Mouse (Mus musculus) hindbrain, embryonic 16.5 days (tissue): ENCODE data around the gene Gpr27. TPM values are rescaled to one million over a fixed set of nuclear protein-coding genes. Genes with fewer than 3 reads are reported as not detected.

ENCODE experiments used
- ATAC-seq: fragments of 200-750 bp; cut with Nextera tagmentation; 2 replicates; pipeline ENCODE4 v1.8.0; 2017; ENCODE audit warnings: moderate TSS enrichment, moderate library complexity
- H3K27ac ChIP-seq: fragments of 300-500 bp; sonication (generic); 2 replicates; pipeline ENCODE4 v1.5.1; 2014; ENCODE audit warnings: low read depth, mild to moderate bottlenecking, control low read depth, low read length, moderate library complexity
- H3K27me3 ChIP-seq: fragments of 300-500 bp; sonication (generic); replicated peaks from 2 replicates; pipeline ENCODE4 v1.6.1; 2014; ENCODE audit warnings: low read length; ENCODE audit not compliant: control insufficient read depth, insufficient read depth
- H3K36me3 ChIP-seq: fragments of 300-500 bp; sonication (generic); 2 replicates; pipeline ENCODE4 v1.6.1; 2014; ENCODE audit warnings: mild to moderate bottlenecking, low read length, moderate library complexity, mixed read lengths; ENCODE audit not compliant: control insufficient read depth, insufficient read depth
- H3K4me1 ChIP-seq: fragments of 300-500 bp; sonication (generic); 2 replicates; pipeline ENCODE4 v1.6.1; 2014; ENCODE audit warnings: low read depth, low read length; ENCODE audit not compliant: control insufficient read depth, insufficient read depth
- H3K4me2 ChIP-seq: fragments of 300-500 bp; sonication (generic); 2 replicates; pipeline ENCODE4 v1.6.1; 2014; ENCODE audit warnings: mild to moderate bottlenecking, low read length, control low read depth, moderate library complexity
- H3K4me3 ChIP-seq: fragments of 300-500 bp; sonication (generic); 2 replicates; pipeline ENCODE4 v1.5.1; 2014; ENCODE audit warnings: mild to moderate bottlenecking, low read length, control low read depth, moderate library complexity
- H3K9ac ChIP-seq: fragments of 300-500 bp; sonication (generic); 2 replicates; pipeline ENCODE4 v1.6.1; 2014; ENCODE audit warnings: low read depth, mild to moderate bottlenecking, control low read depth, low read length, moderate library complexity
- H3K9me3 ChIP-seq: fragments of 300-500 bp; sonication (generic); 2 replicates; pipeline ENCODE4 v1.6.1; 2014; ENCODE audit warnings: mild to moderate bottlenecking, low read length, moderate library complexity; ENCODE audit not compliant: control insufficient read depth
- WGBS: fragments of 180-500 bp; shearing (Covaris S2); extraction: QIAGEN DNeasy Blood & Tissue Kit; methylation state at CpG from one replicate; pipeline ENCODE4 v1.1.7; 2014; 5-methylcytosine and 5-hydroxymethylcytosine counted together
- polyA plus RNA-seq: library from polyadenylated mRNA; unstranded; fragments of >200 nt; fragmentation: Nextera tagmentation; extraction: Ambion mirVana; gene quantifications from 2 replicates; pipeline ENCODE4 v1.2.1, GENCODE M21; 2015

Gpr27 gene
- polyA plus RNA-seq, 1 experiment from 2014 or later, result 13.8 TPM

DNA sequence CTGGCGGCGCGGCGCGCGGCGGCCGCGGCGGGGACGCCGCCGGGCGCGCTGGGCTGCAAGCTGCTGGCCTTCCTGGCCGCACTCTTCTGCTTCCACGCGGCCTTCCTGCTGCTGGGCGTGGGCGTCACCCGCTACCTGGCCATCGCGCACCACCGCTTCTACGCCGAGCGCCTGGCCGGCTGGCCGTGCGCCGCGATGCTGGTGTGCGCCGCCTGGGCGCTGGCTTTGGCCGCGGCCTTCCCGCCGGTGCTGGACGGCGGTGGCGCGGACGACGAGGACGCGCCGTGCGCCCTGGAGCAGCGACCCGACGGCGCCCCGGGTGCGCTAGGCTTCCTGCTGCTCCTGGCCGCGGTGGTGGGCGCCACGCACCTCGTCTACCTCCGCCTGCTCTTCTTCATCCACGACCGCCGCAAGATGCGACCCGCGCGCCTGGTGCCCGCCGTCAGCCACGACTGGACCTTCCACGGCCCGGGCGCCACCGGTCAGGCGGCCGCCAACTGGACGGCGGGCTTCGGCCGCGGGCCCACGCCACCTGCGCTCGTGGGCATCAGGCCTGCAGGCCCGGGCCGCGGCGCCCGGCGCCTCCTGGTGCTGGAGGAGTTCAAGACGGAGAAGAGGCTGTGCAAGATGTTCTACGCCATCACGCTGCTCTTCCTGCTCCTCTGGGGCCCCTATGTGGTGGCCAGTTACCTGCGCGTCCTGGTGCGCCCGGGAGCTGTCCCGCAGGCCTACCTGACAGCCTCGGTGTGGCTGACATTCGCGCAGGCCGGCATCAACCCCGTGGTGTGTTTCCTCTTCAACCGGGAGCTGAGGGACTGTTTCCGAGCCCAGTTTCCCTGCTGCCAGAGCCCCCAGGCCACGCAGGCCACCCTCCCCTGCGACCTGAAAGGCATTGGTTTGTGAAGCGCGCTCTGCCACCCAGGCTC lies 700 bp downstream of the Gpr27 start:
- ATAC-seq, result peak; percentile 31
- peak overlapping the region; percentile 92 for H3K27ac ChIP-seq
- peaks cover 25% of the 10 kb centered on the region for H3K4me1 ChIP-seq
- no peaks in the 10 kb centered on the region for H3K9me3 ChIP-seq
- peak overlapping the region; percentile 88 for H3K4me3 ChIP-seq
- no peaks in the 10 kb centered on the region for H3K36me3 ChIP-seq
- H3K9ac ChIP-seq, result peak overlapping the region; percentile 96
- WGBS, result under 1% methylated on average over 109 of the region's 110 CpGs
- peak overlapping the region; percentile 74 for H3K4me2 ChIP-seq
- H3K27me3 ChIP-seq, result peaks cover 6% of the 10 kb centered on the region

DNA sequence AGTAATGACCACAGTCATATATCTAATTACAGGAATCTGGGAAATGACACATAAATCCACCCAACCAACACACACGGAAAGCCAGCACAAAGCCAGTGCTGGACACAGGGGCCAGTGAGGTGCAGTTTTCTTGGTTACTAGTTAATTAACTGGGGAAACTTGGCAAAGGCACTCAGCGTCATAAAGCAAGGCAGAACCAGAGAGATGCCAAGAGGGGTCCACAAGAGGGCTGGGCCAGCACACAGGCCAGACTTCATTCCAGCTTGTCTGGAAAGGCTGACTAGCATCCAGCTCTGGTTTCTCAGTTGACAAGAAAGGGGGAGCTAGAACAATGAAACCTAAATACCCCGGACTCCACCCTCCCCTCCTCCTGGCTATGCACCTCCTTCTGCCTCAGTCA lies 8.0 kb downstream of the Gpr27 start:
- Histone ChIP-seq H3K27me3 (no peaks in the 10 kb centered on the region), H3K36me3 (no peaks in the 10 kb centered on the region), H3K9ac (no peak overlapping the region), H3K4me1 (no peaks in the 10 kb centered on the region), H3K27ac (no peak overlapping the region), H3K4me2 (no peak overlapping the region), H3K9me3 (no peaks in the 10 kb centered on the region), H3K4me3 (no peak overlapping the region)
- 50% methylated on average over 3 of the region's 3 CpGs for WGBS
- peak; percentile 50 for ATAC-seq

DNA sequence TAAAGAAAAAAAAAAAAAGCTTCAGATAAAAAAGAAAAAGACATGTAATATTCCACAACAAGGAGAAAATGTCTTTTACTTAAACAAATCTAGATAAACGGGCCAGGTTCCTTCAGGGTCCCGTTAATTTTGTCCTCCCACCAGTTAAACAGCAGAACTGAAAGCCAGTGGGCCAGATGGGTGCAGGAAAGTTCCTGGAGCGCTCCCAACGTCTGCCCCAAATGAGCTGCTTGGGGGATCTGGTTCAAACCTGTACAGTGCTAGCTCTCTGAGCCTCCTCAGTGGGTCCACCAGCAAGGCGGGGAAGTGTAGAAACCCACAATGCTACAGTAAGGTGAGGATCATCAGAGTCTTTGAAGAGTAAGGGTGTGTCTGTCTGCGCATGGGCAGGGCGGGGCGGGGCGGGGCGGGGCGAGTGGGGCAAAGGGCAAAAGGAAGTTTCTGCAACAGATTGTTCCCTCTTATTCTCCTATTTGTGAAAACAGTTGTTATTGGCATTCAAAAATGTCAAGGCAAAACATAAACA lies 19.2 kb downstream of the Gpr27 start:
- H3K27me3 ChIP-seq, result 0 out of 2 replicates have a peak, but pooled peaks cover 2% of the 10 kb centered on the region
- no peak overlapping the region for H3K4me2 ChIP-seq
- 80% methylated on average over 11 of the region's 11 CpGs for WGBS
- no peak for ATAC-seq
- H3K4me1 ChIP-seq, result no peaks in the 10 kb centered on the region
- no peak overlapping the region for H3K27ac ChIP-seq
- H3K36me3 ChIP-seq, result no peaks in the 10 kb centered on the region
- no peaks in the 10 kb centered on the region for H3K9me3 ChIP-seq
- no peak overlapping the region for H3K9ac ChIP-seq
- no peak overlapping the region for H3K4me3 ChIP-seq

DNA sequence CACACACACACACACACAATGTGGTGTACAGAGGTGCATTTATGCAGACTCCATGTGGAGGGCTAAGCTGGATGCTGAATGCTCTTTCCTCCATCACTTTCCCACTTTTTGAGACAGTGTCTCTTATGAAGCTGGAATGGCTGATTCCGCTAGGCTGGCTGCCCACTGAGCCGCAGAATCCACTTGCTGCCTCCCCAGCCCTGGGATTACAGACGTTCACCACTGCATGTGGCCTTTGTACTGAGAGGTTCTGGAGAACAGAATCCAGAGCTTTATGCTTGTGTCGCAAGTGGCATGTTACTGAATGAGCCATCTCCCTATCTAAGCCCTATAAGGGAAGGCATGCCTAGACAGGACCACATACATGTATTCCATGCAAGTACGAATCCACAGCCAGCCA lies 20.8 kb downstream of the Gpr27 start:
- H3K4me1 ChIP-seq, result no peaks in the 10 kb centered on the region
- 81% methylated on average over 5 of the region's 5 CpGs for WGBS
- H3K36me3 ChIP-seq, result no peaks in the 10 kb centered on the region
- H3K4me3 ChIP-seq, result no peak overlapping the region
- no peak overlapping the region for H3K9ac ChIP-seq
- no peaks in the 10 kb centered on the region for H3K9me3 ChIP-seq
- 0 out of 2 replicates have a peak, but pooled peaks cover 2% of the 10 kb centered on the region for H3K27me3 ChIP-seq
- H3K4me2 ChIP-seq, result no peak overlapping the region
- ATAC-seq, result no peak
- no peak overlapping the region for H3K27ac ChIP-seq

DNA sequence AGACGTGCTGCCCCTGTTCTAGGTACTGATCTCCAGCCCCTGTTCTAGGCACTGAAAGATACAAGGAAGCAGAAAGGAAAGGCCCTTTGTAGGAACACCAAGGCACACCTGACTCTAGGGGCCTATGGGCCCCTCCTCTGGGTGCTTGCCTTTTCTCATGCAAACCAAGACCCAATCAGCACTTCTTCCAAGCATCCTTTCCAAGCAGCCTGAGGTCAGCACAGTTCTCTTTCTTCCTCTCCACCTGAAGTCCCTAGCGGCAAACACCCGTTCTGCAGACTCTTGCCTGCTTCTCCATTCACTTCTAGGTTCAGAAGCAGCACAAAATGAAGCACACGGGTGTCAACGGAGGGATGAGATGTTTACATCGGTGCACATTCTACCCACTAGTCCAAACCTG lies 22.7 kb downstream of the Gpr27 start:
- WGBS, result 76% methylated on average over 6 of the region's 6 CpGs
- Histone ChIP-seq H3K9me3 (no peaks in the 10 kb centered on the region), H3K27ac (no peak overlapping the region), H3K4me1 (no peaks in the 10 kb centered on the region), H3K27me3 (0 out of 2 replicates have a peak, but pooled peaks cover 2% of the 10 kb centered on the region), H3K9ac (no peak overlapping the region), H3K36me3 (no peaks in the 10 kb centered on the region), H3K4me3 (no peak overlapping the region), H3K4me2 (no peak overlapping the region)
- no peak for ATAC-seq

GRCm38 (mm10) chr6:99715913-99716312 lies 23.4 kb downstream of the Gpr27 start:
- no peak for ATAC-seq
- H3K27me3 ChIP-seq, result 0 out of 2 replicates have a peak, but pooled peaks cover 2% of the 10 kb centered on the region
- no peaks in the 10 kb centered on the region for H3K4me1 ChIP-seq
- 72% methylated on average over 6 of the region's 6 CpGs for WGBS
- H3K9ac ChIP-seq, result no peak overlapping the region
- H3K4me2 ChIP-seq, result no peak overlapping the region
- H3K4me3 ChIP-seq, result no peak overlapping the region
- no peaks in the 10 kb centered on the region for H3K36me3 ChIP-seq
- H3K9me3 ChIP-seq, result no peaks in the 10 kb centered on the region
- H3K27ac ChIP-seq, result no peak overlapping the region

DNA sequence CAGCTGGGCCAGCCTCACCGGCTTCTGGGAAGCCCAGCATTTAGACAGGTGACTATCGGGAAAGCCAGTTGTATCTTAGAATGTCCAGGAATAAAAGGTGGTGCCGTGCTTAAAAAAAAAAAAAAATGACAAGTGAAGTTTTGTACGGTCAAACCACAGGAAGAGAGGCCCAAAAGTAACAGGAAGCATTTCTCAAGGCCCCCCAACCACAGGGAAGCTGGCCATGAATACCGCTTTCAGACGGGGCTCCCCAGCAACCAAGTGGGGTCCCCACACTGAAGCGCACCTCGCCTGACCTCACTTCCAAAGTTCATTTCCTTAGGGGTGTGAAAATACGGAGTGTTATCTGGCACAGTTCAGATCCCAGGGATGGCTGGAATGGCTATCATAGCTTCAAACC lies 28.6 kb downstream of the Gpr27 start:
- WGBS, result 86% methylated on average over 9 of the region's 9 CpGs
- Histone ChIP-seq H3K9me3 (no peaks in the 10 kb centered on the region), H3K4me1 (peaks cover 5% of the 10 kb centered on the region), H3K4me2 (no peak overlapping the region), H3K27me3 (peaks cover 4% of the 10 kb centered on the region), H3K36me3 (no peaks in the 10 kb centered on the region), H3K4me3 (no peak overlapping the region), H3K27ac (no peak overlapping the region), H3K9ac (no peak overlapping the region)
- ATAC-seq, result no peak

- 88% methylated on average over 9 of the region's 9 CpGs for WGBS
- H3K4me3 ChIP-seq, result no peak overlapping the region
- H3K36me3 ChIP-seq, result no peaks in the 10 kb centered on the region
- peaks cover 14% of the 10 kb centered on the region for H3K4me1 ChIP-seq
- peaks cover 15% of the 10 kb centered on the region for H3K27me3 ChIP-seq
- H3K4me2 ChIP-seq, result no peak overlapping the region
- H3K9me3 ChIP-seq, result no peaks in the 10 kb centered on the region
- ATAC-seq, result no peak
- no peak overlapping the region for H3K9ac ChIP-seq
- H3K27ac ChIP-seq, result no peak overlapping the region
Observed at GRCm38 (mm10) chr6:99722390-99722789, 29.9 kb downstream of the Gpr27 start.

DNA sequence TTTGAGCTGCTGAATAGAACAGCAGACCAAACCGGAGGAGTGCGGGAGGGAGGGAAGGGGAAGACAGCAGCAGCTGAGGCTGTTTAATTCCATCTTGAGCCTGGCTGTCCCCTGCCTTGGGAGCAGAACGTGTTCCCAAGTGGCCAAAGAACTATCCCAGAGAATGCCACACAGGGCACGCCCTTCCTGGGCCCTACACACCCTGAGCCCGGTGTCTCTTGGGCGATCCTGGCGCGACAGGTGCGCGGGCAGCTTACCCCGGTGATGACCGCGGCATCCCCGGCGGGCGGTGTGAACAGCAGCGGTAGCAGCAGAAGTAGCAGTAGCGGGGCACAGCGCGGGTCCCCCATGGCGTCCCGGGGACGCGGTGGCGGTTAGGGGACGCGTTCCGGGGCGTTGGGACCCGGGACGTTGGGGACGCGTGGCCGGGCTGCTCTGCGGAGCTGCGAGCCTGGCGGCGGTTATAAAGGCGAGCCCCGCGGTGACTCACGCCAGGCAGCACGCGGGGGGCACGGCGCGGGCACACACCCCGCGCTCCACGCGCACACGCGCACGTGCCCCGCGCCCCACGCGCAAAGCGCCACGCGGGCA lies 33.6 kb downstream of the Gpr27 start, which contains the start of gene Prok2:
Gene Prok2 (minus strand): TSS at position 422 of the 591 bp plus-strand sequence.
- Histone ChIP-seq H3K27me3 (peaks cover 24% of the 10 kb centered on the region), H3K27ac (no peak within 1 kb of the TSS), H3K4me1 (peaks cover 14% of the 10 kb centered on the region), H3K4me3 (peak within 1 kb of the TSS; percentile 57), H3K9ac (peak within 1 kb of the TSS; percentile 66), H3K36me3 (no peaks in the 10 kb centered on the region), H3K9me3 (no peaks in the 10 kb centered on the region), H3K4me2 (peak within 1 kb of the TSS; percentile 99)
- peak; percentile 52 for ATAC-seq
- WGBS, result under 1% methylated on average over 57 of the region's 61 CpGs
